Mouse (Mus musculus) brown adipose tissue, adult 24 weeks (tissue): ENCODE measurements around the gene Dhx35. TPM values are rescaled to one million over a fixed set of nuclear protein-coding genes. Genes with fewer than 3 reads are reported as not detected.

ENCODE experiments used
- H3K27ac ChIP-seq: fragments of 200-500 bp; replicated peaks from 2 replicates; pipeline ENCODE4 v1.5.1; 2012; ENCODE audit warnings: low read depth, mild to moderate bottlenecking, low read length
- H3K4me1 ChIP-seq: fragments of 200-500 bp; 2 replicates; pipeline ENCODE4 v1.6.1; 2012; ENCODE audit warnings: low read length, mixed read lengths; ENCODE audit not compliant: control insufficient read depth, insufficient read depth, insufficient read length
- H3K4me3 ChIP-seq: fragments of 200-500 bp; 2 replicates; pipeline ENCODE4 v1.5.1; 2012; ENCODE audit warnings: low read depth, mild to moderate bottlenecking, low read length, moderate library complexity; ENCODE audit not compliant: insufficient read depth
- polyA plus RNA-seq: library from polyadenylated mRNA; stranded (reverse); fragments of >200 nt; gene quantifications from 2 replicates; pipeline ENCODE4 v1.2.4, GENCODE M21; 2012; ENCODE audit not compliant: missing spikeins, insufficient read depth, insufficient read length

The Dhx35 gene
- polyA plus RNA-seq, 1 experiment = 8.0 TPM

- Histone ChIP-seq H3K4me3 (no peak overlapping the region), H3K4me1 (peaks cover 4% of the 10 kb centered on the region), H3K27ac (no peak overlapping the region)
Observed at GRCm38 (mm10) chr2:158893171-158893853, 98.7 kb downstream of the Dhx35 start.

DNA sequence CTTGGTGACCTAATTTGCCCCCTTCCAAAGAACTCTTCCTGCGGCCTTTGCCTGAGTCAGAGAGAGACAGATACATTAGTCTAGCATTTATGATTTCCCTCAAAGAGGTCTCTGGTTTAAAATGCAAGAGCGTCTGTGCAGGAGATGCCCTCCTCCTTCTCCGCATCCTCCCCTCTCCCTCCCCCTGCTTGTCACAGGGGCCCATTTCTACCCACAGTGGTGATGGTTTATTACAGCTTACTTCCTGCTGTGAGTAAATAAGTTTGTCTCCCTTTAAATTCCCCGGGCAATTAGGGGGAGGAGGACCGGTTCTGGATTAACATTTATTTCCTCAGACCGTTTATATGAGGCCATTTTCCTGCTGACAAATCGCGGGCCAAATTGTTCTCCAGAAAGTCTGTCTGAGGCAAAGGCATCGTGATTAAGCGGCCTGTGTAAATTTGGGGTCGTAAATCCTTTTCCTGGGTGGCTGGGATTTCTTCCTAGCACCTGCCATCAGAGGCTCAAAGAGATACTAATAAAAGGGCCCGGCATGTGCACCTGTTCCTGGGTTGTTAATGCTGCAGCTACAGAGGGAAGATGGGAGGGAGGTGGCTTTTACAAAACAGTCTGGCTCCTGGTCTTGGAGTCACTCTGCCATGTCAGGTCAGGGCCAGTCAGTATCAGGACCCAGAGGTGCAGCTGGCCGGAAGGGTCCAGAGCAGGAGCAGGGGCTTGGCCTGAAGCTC is 104.0 kb downstream of the Dhx35 start:
- H3K27ac ChIP-seq = no peak overlapping the region
- no peak overlapping the region for H3K4me3 ChIP-seq
- peaks cover 13% of the 10 kb centered on the region for H3K4me1 ChIP-seq

Other genes starting within 250 kb of the Dhx35 start
- gene Slc32a1, start 184.0 kb upstream of the Dhx35 start, polyA plus RNA-seq = not detected in 2 replicates
- 3.5 and 3.9 TPM in 2 replicates for gene Actr5, start 169.9 kb upstream of the Dhx35 start, polyA plus RNA-seq
- 1.1 and 2.3 TPM in 2 replicates for gene Ppp1r16b, start 129.4 kb upstream of the Dhx35 start, polyA plus RNA-seq
- not detected in 2 replicates for gene Fam83d, start 26.7 kb upstream of the Dhx35 start, polyA plus RNA-seq